Mouse (Mus musculus) right cerebral cortex, postnatal 25 days (tissue): Measurements from ENCODE around the gene Gm4922.

Experiments
- DNase-seq: peaks from one replicate; pipeline ENCODE4 v3.0.0; 2022

Gm4922 gene

DNA sequence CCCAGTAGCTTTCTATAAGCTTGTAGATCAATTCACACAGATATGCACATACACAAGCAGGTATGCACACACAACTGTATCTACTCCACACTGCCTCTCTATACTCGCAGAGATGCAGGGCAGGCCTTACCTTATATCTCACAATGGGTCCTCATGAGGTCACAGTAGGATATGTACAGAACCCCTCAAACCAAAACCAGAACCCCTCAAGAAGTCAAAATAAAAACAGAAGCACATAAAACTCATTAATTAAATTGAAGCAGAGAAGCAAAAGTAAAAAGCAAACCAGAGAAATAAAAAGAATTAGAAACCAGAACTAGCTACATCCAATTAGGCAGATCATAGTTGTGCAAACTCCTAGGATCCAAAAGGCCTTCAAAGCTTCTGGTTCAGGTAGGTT, at the start of gene Gm4922:
Gm4922 (minus strand) TSS at position 101 of the 400 bp plus-strand sequence.
- DNase-seq, result no peak

DNA sequence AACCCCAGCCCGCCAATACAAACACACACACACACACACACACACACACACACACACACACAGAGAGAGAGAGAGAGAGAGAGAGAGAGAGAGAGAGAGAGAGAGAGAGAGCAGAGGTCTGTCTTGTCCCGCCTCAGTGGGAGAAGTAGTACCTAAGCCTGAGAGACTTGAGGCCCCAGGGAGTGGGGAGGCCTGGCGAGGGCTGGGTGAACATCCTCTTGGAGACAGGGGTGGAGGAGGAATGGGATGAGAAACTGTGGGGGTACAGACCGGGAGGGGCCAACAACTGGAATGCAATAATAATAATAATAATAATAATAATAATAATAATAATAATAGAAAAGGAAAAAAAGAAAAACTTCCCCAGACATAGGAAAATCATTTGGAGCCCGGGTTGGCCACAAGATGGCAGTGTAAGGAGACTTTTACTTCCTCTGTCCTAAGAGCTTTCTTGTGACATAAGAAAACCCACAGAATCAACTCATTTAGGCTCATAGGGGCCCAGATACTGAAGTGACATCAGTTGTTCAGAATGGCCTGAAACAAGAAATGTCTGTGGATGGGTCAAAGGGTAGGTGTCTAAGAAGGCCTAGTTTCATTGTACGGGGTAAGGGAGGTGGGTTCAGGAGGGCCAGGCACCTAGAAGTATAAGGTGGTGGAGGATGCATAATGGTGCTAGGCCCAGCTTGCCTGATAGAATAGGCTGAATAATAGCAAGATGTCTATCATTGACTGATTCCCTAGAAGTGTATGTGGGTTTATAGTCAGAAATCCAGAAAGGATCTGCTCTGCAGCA, 49.3 kb upstream of the Gm4922 start:
- DNase-seq, result no peak

DNA sequence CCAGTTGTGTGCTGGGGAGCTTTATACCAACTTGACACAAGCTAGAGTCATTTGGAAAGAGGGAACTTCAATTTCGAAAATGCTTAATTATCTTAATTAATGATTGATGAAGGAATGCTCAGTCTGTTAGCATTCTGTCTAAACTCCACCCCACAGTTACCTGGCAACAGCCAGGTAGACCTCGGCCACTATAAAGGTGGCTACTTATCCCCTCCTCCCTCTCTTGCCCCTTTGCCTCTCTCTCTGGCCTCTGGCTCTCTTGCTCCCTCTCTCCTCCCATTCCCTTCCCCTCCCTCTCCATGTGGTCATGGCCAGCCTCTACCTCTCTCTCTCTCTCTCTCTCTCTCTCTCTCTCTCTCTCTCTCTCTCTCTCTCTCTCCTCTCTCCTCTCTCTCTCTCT, 47.8 kb upstream of the Gm4922 start:
- no peak for DNase-seq

GRCm38 (mm10) chr10:18831823-18832222, 45.2 kb upstream of the Gm4922 start:
- DNase-seq, result no peak

DNA sequence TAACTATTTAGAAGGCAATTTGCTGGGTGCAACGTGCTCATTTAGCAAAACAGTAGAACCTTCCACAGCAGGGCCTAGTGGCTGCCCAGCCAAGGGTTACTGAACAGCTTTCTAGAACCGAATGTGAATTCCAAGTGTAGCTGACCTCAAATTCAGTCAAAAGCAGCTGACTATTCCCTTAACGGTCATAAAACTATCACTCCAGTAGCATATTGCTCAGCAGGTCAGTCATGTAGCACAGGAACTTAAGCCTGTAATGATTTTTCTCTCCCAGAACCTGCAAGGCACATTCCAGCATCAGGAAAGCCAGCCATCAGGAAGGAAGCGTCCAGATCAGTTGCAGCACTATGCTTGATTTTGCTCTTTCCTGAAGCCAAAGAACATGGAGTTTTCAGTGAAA, 43.8 kb upstream of the Gm4922 start:
- DNase-seq, result no peak

DNA sequence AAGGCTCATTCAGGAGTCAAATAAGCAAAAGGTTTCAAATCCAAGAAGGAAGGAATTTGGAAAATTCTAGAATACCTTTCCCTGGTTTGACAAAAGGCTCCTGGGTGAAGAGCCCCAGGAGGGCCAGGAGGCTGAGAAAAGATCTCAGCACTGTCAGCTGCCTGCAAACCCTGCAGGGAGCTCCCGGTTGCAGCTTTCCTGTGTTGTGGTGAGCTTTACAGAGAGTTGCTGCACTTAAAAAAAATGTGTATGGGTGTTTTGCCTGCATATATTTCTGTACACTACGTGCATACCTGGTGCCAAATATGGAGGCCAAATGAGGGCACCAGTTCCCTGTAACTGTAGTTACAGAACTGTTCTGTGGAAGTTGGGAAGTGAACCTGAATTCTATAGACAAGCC, 41.3 kb upstream of the Gm4922 start:
- DNase-seq, result no peak

DNA sequence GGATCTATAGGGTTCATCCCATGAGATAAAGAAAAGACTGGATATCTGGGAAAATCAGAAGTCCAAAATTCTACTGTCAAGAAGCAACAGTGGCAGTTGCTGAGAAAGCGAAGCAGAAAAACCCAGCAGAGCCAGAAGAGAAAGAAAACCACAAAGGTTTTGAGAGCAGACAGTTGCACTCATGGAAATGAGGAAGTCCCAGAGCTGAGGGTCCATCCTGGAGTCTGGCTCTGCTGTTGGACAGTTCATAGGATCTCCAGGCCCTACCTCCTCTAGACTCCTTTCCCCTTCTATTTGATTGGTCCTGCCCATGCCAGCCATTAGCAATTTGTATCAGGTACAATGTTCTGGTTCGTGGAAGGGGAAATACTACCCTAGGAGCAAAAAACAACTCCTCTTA, 39.5 kb upstream of the Gm4922 start:
- no peak for DNase-seq

DNA sequence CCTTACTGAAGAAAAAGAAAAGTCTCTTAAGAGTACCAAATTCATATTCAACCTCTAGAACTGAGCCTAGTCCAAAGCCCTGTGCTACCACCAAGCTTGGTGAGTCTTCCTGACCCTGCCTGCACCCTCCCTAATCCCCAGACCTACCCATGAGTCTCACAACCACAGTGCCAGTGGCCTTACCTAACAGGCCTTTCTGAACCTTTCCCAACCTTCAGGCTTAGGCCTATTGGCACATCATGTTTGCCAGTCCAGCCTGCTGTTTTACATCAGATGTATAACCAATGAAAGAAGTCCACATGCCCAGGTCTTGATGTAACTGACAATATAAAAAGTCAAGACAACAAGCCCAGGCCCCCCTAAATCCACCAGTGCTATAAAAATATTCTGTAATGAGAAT, 38.5 kb upstream of the Gm4922 start:
- DNase-seq, result no peak

DNA sequence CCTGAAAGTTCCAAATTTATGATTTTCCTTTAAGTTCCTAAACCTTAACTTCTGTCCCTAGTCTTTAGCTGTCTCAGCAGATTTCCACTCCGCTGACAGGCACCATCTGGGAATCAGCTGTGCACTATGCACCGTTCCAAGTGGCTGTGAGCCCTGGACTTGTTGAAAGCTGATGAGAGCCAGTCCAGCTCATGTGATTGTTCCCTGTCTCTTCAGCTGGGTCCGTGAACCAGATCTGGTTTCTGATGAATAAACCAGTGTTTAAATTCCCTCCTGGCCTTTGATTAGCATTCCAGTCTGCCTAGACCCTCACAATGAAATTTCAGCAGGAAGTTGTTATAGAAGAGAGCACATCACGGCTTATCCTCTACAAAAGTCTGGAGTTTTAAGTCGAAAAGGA, 30.0 kb upstream of the Gm4922 start:
- DNase-seq, result no peak

- no peak for DNase-seq
These were observed 25.2 kb upstream of the Gm4922 start for GRCm38 (mm10) chr10:18811751-18812150.

DNA sequence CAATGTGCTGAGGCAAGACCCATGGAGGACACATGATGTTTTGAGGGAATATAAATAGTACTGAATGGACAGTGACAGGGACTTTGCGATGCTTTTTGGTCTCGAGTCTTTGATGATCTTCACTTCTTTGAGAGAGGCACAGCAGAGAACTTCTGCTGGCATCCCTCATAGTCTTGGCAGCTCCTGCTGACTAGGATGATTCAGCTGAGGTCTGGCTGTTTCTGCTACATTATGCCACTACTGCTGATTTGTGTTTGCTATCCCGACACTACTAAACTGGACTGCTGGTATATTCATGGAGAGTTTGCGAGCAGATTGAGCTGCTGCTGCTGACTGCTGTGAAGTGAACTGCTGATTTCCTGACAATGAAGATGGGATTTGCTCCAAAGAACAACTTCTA, 3.5 kb upstream of the Gm4922 start:
- peak; percentile 8 for DNase-seq

DNA sequence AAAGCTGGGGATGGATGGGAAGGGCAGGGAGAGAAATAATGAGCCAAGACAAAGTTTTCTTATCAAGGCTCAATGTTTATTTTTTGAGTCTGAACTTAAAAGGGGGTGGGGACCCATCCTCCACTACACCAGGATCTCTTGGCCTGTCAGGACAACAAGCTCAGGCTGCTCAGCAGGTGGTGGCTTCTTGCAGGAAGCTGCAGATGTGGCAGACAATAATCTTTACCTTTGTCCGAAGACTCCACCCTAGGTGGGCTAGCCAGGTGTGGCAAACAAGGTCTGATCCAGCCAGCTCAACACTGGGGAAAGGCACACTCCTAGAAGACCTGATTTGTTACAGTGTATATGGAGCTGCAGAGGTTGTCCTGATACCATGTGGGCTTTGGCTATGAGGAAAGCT, 2.0 kb upstream of the Gm4922 start:
- no peak for DNase-seq

DNA sequence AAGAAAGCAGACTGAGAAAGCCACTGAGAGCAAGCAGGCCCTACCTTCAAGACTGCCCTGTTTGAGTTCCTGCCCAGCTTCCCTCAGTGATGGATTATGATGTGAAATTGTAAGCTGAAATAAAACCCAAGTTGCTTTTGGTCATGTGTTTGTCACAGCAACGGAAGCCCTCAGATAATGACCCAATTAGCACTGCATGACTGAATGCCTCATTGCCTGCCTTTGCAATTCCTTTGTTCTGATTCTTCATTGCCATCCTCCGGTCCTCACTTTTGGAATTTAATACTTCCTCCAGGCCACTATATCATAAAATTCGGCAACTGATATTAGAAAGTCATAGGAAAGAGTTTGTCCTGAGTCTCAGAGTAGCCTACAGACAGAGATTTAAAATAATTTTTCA, 9.0 kb downstream of the Gm4922 start:
- no peak for DNase-seq

DNA sequence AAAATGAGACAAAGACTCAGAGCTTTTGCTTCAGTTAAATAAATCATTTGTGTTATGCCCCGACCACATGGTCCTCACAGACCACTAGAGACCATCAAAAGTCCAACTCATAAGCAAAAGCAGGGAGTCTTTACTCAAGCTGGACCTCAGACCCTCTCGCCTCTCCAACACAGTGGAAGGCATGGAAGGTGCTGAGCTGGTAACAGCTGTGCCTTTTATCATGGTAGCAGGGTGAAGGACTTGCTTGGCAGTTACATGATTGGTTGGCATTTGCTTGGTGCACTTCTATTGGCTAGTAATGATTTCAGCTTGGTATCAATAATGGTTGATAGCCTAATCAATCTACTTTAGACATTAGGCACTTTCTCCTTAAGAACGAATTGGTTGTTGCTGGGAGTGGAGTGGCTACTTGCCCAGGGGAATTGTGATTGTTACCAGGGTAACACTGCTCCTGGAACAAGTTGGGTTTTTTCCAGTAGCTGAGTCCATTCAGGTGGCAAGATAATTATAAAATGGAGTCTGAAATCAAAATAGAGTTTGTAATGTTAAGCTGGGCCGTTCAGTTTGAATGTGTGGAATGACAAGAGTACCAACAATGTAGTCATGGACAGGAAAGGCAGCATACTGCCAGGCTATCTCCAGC, 13.9 kb downstream of the Gm4922 start:
- no peak for DNase-seq

DNA sequence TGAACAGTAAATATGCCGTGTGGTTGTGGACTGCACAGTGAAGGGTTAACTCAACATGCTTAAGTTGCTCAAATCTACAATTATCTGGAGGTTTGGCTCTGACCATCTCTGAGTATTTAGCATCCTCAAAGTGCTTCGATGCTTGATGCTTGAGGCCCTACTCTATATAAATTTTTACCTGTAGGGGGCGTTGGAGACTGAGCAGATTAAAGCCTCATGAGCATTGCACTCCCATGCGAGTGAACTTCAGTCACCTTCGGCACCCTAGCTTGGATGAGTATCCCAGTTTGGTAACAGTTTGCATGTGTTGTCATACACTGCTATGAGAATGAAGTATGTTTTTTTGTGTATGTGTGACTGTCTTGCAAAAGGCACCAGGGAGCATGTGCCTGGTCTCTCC, 16.7 kb downstream of the Gm4922 start:
- no peak for DNase-seq

DNA sequence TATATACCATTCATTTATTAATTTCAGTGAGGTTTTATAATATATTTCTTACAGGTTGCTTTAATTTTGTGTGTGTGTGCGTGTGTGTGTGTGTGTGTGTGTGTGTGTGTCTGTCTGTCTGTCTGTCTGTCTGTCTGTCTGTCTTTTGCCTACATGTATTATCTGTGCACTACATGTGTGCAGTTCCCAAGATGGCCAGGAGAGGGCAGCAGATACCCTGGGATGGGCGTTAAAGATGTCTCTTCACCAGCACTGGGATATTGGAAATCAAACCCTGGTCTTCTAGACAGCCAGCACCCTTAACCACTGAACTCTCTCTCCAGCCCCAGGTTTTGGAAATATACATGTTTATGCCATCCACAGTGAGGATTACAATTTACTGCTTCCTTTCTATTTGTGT, 26.4 kb downstream of the Gm4922 start:
- DNase-seq, result no peak

- no peak for DNase-seq
These were observed 36.5 kb downstream of the Gm4922 start for GRCm38 (mm10) chr10:18750057-18750456.

- peak; percentile 91 for DNase-seq
These were observed 43.1 kb downstream of the Gm4922 start, which contains the start of gene Arfgef3 for GRCm38 (mm10) chr10:18743286-18744142. Gene Arfgef3, minus strand, starts transcription at chr10:18743949.

DNA sequence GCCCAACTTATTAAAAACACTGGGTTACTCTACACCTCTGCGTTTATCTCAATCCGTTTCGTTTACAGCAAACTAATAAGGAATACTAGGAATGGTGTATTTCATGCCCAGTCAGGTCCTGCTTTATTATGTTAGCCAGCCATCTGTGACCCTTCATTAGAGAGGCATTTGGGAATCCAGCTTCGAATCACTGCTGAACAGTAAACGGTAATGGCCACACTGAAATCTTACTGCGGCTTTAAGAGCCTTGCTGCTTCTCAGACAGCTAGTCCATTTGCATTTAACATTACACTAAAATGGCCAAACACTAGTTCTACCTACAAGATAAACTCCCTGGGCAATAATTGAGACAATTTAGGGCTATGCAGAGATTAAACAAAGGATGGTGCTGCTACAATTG, 44.5 kb downstream of the Gm4922 start:
- DNase-seq, result no peak

DNA sequence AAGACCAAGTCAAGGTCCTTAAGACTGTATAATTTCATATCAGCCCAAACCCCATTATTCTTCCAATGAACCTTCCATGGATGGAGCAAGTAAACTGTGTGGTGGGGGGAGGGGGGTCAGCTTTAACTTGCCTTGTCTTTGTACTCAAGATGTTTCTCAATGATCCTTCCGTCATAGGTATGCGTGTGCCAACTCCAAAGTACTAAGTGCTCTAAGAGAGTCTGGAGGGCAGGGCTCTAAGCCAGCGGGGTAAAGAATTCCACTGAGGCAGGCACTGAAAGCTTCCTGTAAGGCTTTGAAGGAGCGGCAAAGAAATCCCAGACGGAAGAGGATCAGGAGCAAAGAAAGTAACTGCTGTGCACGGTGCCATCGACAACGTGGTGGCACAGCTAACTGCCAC, 45.6 kb downstream of the Gm4922 start:
- DNase-seq, result no peak
